Mouse (Mus musculus) kidney, postnatal 36 days (tissue): ENCODE measurements around the gene Ncoa7.
A peak's percentile ranks its signal among the peaks of the same experiment; 100 is the strongest.

Experiments used
- DNase-seq, 2 experiments: peaks; one replicate each; pipeline ENCODE4 v3.0.0; 2021 to 2022; ENCODE audit warnings: mixed read lengths in 2 of 2

Gene Ncoa7

DNA sequence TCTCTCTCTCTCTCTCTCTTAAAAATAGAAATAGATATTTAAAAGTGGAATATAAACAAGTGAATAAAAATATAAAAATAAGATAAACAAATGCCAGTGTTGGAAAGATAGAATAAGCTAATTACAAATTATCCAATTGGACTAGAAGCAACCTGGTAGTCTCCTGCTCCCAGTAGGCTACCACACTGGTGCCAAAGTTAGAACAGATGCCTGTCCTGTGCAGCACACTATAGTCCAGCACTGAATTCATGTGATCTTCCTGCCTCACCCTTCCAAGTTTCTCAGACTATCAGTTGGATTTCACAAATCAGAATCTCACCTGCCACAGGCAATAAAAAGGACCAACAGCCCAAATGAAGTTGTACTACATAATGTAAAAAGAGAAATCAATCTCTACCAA is 59.9 kb downstream of the Ncoa7 start:
- DNase-seq, result no peak

DNA sequence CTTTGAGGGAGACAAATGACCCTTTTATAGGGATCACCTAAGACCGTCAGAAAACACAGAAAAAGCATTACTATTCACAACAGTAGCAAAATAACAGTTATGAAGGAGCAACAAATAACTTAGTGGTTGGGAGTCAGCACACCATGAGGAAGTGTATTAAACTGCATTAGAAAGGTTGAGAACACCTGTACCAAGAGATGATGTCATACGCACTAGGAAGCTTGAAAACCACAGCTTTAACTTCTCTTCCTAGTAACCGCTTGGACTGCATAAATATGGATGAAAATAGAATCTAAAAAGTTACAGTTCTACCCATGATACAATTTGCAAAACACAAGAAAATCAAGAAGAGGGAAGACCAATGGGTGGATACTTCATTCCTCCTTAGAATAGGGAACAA is 64.7 kb downstream of the Ncoa7 start:
- DNase-seq, result no peak

DNA sequence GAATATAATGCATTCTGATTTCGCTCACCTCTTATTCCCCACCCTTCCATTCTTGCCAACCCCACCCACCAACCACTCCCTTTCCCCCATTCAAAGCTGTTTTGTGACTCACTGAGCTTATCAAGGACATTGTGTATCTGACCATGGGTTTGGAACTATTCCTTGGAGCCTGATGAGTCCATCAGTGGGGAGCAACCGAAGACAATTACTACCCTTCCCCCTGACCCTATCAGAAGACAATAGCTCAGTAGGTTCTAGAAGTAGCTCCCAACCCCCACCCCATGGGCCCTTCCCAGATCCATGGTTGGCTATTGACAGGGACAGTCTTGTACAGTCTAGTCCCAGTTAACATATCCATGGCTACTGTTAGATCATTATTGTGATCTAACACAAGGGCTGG is 65.8 kb downstream of the Ncoa7 start:
- DNase-seq, result no peak

DNA sequence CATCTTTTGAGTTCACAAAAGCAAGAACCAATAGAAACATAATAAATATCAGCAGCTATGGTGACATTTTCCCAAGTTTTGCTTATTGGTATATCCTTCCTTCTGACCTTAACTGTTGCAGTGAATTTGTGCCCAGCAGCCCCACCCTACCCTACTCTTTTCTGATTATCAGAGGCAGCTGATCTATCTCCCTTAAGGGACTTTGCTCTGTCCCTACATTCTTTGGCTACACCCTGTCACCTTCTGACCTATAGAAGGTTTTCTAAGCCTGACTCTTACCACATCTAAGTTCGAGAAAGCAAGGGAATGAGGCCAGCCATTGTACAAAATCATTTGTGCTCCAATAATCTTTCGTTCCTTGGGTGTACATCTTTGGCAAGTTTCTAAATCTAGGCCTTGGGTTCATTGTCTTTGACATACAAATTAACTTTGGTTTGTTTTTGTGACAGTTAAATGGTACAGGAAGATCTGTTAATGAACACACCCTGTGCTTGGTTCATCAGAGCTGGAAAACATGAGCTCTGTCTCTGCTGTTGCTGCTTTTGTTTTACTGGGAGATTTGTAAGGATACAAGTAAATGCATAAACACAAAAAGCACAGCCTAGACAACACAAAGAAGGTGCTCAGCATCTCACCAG is 69.9 kb downstream of the Ncoa7 start:
- peak in 1 of 2 experiments; percentile 33 for DNase-seq

DNA sequence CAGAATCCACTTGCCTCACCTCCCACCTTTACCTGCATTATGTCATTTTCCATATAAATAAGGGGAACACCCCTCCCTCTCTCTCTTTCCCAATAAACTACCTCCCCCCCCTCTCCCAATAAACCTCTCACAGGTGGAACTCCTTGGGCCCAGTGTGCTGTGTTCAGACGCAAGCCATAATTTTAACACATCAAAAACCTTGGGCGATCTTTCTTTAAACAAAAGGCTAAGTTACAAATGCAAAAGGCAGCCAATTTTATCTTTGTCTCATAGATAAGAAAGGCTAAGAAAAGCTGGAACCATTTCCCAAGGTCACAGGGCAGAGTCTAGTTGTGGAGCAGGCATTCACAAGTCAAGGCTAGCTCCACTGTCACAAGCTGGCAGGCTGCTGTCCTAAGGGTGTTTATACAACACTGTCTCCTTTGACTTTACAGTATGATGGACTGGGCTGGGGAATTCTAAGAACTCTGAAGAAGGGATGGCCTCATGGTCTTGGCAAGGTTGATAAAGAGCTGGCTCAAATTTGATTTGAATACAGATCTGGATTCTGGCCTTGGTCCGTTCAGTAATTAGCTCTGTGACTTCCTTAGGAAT is 71.7 kb downstream of the Ncoa7 start:
- DNase-seq, result peak in 1 of 2 experiments; percentile 26

DNA sequence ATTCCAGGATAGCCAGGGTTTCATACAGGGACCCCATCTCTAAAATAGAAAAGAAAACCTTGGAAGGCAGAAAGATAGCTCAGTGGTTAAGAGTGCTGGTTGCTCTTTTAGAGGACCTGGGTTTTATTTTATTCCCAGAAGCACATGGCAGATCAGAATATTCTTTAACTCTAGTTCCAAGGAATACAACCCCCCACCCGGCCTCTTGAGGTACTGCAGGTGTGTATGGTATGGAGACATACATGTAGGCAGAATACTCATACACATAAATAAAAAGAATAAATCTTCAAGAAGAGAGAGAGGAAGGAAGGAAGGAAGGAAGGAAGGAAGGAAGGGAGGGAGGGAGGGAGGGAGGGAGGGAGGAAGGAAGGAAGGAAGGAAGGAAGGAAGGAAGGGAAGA is 72.3 kb downstream of the Ncoa7 start:
- DNase-seq, result no peak

DNA sequence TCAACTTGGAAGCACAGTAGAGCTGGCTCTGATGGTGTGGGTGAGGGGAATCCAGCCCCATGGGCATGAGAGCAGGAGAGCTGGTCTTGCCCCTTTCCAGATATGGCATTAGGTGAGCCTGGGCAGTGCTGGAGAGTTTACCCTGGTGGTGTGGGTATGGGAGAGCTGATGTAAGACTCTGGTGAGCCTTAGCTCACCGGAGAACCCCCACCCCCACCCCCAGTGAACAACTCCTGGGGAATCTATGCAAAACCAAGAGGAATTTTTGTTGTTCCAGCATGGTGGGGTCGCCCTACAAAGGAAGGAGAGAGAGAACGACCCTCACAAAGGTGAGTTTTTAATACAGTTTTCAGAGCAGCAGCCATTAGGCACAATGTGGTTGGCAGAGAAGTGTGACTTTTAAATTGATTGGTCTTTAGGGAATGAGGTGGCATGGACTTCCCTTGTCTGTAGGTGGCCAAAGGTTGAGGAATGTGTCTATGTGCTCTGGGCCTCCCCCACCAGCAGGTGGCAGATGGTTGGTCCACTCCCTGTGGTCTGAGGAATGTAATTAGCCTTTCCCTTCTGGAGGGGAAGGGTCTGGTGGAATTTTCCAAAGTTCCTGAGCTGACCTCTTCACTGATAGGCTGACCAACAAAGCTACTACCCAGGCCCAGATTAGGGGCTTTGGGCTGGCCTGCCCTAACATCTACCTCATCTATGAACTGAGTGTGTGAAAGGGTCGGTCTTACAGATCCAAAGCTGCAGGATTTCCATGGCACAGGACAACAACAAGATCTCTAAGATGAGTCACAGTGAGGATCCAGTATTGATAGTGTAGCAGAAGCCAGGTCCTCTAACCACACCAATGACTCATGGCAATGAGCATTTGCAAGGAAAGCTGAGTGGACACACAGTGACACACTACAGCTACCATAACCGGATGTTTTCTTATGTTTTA is 73.7 kb downstream of the Ncoa7 start:
- peak in 1 of 2 experiments; percentile 51 for DNase-seq

DNA sequence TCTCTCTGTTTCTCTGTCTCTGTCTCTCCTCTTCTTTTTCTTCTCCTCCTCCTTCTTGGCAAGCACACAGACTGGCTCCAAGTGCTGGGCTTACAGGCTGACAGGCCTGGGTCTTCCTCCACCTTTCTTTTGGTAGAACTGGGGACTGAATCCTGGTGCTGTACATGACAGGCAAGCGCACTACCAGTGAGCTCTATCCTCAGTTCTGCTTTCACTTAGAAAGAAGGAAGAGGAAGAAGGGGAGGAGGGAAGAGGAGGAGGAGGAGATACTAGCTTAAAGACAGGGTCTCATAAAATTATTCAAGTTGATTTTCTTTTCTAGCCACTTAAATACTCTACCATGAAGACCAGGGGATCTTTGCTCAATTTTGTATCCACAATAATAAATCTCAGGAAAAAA is 80.1 kb downstream of the Ncoa7 start:
- DNase-seq, result no peak

DNA sequence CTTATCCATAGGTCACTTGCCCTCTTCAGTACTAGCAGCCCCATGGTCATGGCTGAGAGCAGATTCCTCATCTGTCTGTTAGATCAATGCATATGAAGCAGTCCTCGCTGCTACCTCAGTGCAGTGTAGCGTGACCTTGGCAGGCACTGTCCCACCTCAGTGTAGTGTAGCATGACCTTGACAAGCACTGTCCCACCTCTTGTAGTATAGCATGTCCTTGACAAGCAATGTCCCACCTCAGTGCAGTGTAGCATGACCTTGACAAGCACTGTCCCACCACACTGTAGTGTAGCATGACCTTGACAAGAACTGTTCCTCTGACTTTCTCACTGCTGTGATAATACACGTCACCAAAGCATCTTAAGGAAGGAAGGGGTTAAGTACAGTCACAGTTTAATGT is 82.6 kb downstream of the Ncoa7 start:
- no peak for DNase-seq

DNA sequence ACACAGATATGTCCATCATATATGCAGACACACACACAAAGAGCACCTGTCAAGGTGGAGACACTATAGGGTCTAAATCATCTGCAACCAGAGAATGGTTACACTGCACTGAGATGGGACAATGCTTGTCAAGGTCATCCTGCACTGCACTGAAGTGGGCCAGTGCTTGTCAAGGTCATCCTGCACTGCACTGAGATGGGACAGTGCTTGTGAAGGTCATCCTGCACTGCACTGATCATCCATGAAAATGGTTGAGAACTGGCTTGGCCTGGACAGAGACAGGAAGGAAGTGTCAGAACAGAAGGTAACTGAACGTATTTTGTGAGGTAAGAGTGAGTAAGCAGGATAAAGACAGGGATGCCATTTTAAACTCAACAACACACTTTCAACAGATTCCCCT is 83.2 kb downstream of the Ncoa7 start:
- no peak for DNase-seq

DNA sequence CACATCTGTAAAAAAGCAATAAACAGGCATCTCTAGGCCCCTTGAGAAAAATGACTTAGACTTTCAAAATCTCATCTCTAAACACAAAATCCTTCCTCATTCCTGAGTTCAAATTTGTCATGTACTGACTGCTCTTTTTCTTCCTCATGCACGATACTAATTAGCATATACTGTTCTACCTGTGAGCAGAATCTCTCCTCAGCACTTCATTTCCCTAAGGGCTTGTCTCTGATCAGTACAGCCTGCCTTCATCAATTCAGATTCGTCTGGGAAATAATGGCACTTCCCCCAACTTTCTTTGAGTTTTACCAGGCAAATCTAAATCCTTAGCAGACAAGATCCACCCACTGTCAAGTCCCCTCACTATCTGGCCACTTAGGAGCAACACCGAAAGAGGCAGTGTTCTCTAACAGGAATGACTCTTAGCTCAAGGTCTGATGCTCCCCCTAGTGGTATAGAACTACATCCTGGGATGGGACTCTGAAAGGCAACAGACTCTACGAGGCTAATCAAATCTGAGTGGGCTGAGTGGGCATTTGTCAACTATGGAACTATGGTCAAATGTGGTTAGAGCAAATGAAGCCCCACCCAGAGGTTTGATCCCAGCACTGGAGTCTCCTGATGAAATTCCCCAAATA is 84.3 kb downstream of the Ncoa7 start:
- DNase-seq, result peak; percentile 45 to 67

DNA sequence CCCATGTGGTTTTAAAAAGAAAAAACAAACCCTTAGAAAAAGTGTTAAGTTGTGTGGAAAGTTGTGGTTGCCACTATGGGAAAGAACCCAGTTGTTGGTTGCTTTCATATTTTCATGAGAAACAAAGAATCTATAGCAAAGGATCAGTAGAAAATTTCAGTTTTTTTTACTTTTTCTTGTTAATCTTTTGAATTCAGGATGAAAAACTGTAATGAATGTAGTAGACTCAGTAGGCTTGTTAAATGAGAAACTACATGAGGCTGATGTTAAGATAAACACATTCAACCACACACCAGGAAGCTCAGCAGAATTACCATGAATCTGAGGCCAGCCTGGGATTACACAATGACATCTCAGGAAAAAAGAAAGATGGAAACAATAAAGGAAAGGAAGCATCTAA is 87.0 kb downstream of the Ncoa7 start:
- no peak for DNase-seq

DNA sequence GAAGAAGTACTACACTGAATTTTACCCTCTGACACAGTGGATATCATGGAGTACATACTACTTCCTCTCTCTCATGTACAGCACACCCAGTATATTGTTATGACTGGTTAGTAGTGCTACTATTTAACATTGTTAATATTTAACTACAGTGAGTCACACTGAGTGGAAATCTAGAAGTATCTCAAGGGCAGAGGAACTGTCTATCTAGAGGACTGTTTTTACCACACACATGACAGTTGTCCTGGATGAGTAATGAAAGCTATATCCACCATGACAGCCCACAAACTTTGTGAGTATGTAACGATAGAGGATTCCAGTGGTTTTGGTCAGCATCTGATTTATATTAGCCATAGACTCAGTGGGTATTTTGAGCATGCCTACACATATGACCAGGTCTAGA is 90.6 kb downstream of the Ncoa7 start:
- no peak for DNase-seq

DNA sequence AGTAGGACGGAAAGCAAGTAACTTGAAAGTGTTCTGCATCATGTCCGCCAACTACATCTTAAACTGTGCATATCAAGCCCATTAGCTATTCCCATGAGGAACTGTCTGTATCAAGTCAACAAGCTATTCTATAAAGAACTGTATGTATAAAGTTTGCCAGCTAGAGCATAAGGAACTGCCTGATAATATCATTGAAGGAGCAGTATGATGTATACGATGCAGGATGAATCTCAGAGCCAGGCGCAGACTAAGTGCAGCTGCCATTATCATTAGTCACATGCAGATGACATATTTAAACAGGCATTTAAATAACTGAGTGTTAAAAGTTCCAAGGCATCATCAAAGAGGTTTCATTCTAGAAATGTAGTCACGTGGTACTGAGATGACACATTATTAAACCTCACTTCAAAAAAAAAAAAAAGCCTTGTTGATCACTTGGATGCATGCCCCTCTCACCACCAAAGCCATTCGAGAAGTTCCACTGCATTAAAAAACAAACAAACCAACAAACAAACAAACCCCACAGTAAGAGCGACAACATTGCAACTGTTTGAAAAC is 93.2 kb downstream of the Ncoa7 start:
- no peak for DNase-seq

DNA sequence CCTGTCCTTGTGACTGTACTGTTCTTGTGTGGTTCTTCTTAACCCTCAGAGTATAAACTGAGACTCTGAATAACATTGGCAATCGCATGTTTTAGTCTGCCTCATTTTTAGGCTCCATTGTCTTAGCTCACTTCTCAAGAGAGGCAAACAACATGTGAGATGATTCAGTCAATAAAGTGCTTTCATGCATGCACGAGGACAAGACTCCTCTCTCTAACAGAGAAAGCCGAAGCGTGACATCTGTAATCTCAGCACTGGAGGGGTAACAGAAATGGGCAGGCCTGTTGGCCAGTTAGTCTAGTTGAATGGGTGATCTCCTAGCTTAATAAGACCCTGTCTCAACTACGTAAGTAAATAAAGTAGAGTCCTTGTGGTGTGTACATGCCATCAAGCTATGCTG is 95.1 kb downstream of the Ncoa7 start:
- DNase-seq, result no peak

DNA sequence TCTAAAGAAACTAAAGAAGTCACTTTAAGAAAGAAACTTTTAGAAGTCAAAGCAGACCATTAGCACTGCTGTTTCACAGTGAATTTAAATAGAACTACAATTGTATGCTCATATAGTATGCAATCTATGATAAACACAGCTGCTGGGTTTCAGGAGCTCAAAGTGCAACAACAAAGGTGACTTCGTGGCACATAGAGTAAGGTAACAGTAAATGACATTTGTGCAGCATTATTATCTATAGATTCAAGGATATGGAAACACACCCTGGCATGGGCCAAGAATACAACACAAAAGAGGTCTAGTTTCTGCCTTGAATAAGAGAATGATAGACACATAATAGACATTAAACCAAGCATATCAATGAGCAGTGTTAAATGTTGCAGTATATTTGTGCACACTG is 100.5 kb downstream of the Ncoa7 start:
- DNase-seq, result no peak

DNA sequence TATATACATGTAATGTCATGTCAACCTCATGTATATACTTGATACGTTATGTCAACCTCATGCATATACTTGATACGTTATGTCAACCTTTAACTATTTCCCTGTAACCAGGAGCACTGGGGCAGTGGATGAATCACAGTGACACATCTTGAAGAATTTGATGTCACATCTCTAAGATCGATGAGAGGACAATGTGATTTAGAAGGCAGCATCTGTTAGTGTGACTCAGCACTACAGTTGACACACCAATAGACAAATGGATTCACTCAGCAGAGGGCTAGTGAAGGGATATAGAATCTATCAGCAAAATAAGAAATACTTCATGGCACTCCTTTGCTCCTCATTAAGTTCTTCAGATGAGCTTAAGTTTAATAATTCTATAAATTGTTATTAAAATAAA is 116.3 kb downstream of the Ncoa7 start:
- DNase-seq, result no peak

DNA sequence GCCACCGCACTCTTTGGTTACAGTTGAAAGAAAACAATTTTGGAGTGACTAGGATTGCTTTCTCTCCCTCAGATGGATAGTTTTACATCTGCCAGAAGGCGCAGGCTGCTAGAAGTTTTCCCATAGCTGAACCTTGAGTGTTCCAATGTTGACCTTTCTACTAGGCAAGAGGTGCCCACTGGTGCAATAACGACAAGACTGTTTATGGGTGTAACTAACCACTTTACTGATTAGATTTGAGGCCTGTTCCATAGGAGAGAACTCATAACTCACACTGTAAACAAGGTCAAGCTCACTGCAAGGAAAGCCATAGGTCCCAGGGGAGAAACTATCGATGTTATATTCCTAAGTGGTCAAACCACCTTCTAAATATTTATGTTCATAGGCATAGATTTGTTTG is 119.7 kb downstream of the Ncoa7 start:
- DNase-seq, result no peak

DNA sequence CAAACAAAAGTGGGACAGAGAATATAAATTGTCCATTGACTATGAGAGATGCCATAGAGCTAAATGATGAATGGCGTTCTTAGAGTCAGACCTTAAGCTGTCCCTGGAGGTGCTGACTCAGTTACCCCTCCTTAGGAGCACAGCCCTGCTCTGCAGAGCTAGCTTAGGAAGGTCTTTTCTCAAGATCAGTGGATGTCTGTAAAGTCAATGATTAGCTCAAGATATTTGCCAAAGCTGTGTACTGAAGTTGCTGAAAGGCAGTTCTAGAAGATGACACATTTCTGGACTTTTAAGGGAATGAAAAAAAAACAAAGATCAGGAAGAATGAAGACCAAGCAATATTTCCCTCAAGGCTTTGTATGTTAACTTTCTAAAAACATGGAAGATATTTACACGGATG is 123.4 kb downstream of the Ncoa7 start:
- DNase-seq, result peak in 1 of 2 experiments; percentile 51

DNA sequence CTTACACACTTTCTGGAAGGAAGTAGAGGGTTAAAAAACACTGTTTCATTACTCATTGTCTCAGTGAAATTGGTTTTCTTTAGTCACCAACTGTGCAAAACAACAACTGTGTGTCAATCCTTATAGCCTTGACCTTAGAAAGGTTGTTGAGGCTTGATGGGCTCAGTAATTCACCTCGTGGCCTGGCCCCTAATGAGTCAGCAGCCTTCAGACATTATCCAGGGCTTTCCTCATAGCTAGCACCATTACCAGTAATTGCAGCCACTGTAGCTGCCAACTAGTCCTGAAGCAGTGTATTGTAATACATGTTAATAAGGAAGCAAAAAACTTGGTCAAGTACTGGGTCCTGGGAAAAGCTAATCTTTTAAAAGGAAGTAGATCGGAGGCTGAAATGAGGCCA is 125.1 kb downstream of the Ncoa7 start:
- DNase-seq, result peak in 1 of 2 experiments; percentile 33

DNA sequence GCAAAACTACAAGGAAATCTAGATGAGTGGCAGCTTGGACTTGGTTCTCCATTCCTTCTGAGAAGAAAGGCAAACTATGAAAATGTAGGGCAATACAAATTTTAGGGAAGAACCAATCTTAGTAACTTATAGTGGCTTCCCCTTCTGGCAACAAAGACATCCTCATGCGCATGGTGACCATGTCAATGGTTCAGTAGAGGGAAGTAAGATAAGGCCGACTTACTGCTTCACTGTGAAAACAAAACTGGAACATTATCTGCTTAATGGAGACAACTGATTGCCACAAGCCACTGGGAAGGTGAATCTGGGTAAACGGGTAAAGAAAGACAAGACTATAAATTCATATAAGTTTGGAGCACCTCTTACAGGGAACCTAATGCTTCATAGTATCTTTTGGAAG is 128.3 kb downstream of the Ncoa7 start:
- no peak for DNase-seq

DNA sequence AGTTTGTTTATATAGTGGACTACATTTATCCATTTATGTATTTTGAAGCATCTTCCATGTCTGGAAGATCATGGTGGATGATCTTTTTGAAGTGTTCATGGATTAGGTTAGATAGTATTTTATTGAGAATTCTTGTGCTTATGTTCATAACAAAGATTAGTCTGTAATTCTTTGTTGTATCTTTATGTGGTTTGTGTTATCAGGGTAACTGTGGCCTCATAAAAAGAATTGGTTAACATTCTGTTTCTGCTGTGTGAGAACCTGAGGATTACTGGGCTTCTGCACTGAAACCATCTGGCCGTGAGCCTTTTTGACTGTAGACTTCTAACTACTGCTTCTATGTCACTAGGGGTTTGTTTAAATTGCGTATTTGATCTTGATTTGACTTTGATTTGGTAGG is 136.5 kb downstream of the Ncoa7 start:
- no peak for DNase-seq
